Mouse (Mus musculus) stomach, postnatal 0 days (tissue): Measurements from ENCODE around the gene Pabpc4.
"Not testable (repeated sequence)": the region's sequence is repeated elsewhere in the genome, so short reads cannot be mapped to it uniquely, and the experiment has no call there.

Experiments used
- CTCF ChIP-seq: IDR thresholded peaks from 2 replicates; pipeline ENCODE4 v1.5.1; 2016; ENCODE audit warnings: antibody characterized with exemption, low read depth, mild to moderate bottlenecking, moderate library complexity
- EP300 ChIP-seq: optimal IDR thresholded peaks from 2 replicates; pipeline ENCODE3; 2016; ENCODE audit warnings: antibody characterized with exemption

DNA sequence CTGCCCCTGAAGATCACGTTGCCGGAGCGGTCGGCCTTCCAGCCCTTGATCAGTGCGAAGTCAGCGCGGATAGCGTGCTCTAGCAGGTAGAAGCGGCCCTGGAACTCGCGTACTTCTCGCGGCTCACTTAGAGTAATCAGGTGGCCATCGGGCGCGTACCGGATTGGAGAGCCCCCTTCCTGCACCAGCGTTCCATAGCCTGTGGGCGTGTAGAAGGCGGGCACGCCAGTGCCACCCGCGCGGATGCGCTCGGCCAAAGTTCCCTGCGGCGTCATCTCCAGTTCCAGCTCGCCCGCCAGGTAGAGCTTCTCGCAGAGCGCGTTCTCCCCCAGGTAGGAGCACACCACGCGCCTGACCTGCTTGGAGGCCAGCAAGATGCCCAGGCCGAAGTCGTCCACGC, 60.8 kb downstream of the Pabpc4 start:
- not testable (repeated sequence) for TF ChIP-seq CTCF, EP300
